Mouse (Mus musculus) intestine, embryonic 14.5 days (tissue): ENCODE measurements around the gene Olfr368. TPM values are rescaled to one million over a fixed set of nuclear protein-coding genes. Genes with fewer than 3 reads are reported as not detected.

Source experiments
- ATAC-seq: fragments of 200-750 bp; cut with Nextera tagmentation; replicated peaks from 2 replicates; pipeline ENCODE4 v1.8.0; 2017; ENCODE audit warnings: low read depth, moderate number of reproducible peaks, moderate TSS enrichment, moderate library complexity; ENCODE audit not compliant: low FRiP score, low TSS enrichment
- DNase-seq: peaks from one replicate; pipeline ENCODE4 v3.0.0-alpha.2; 2018; ENCODE audit warnings: low spot score
- H3K27ac ChIP-seq: fragments of 300-500 bp; sonication (generic); 2 replicates; pipeline ENCODE4 v1.5.1; 2014; ENCODE audit warnings: low read depth, mild to moderate bottlenecking, control low read depth
- H3K27me3 ChIP-seq: fragments of 300-500 bp; sonication (generic); replicated peaks from 2 replicates; pipeline ENCODE4 v1.6.1; 2014; ENCODE audit warnings: low read length, control low read depth; ENCODE audit not compliant: control insufficient read depth, insufficient read depth
- H3K36me3 ChIP-seq: fragments of 300-500 bp; sonication (generic); 2 replicates; pipeline ENCODE4 v1.6.1; 2014; ENCODE audit warnings: low read length, control low read depth; ENCODE audit not compliant: control insufficient read depth, insufficient read depth
- H3K4me1 ChIP-seq: fragments of 300-500 bp; sonication (generic); replicated peaks from 2 replicates; pipeline ENCODE4 v1.6.1; 2014; ENCODE audit warnings: low read length, control low read depth, mixed read lengths; ENCODE audit not compliant: control insufficient read depth, insufficient read depth
- H3K4me2 ChIP-seq: fragments of 300-500 bp; sonication (generic); 2 replicates; pipeline ENCODE4 v1.6.1; 2014; ENCODE audit warnings: low read length
- H3K4me3 ChIP-seq: fragments of 300-500 bp; sonication (generic); 2 replicates; pipeline ENCODE4 v1.5.1; 2014; ENCODE audit warnings: low read depth, low read length, control low read depth, mixed read lengths
- H3K9ac ChIP-seq: fragments of 300-500 bp; sonication (generic); 2 replicates; pipeline ENCODE4 v1.6.1; 2014; ENCODE audit warnings: mild to moderate bottlenecking, low read length
- H3K9me3 ChIP-seq: fragments of 300-500 bp; sonication (generic); 2 replicates; pipeline ENCODE4 v1.6.1; 2016; ENCODE audit warnings: low read length, control low read depth; ENCODE audit not compliant: control insufficient read depth
- WGBS: fragments of 180-500 bp; shearing (Covaris S2); extraction: QIAGEN DNeasy Blood & Tissue Kit; methylation state at CpG from one replicate; pipeline ENCODE4 v1.1.7; 2014; 5-methylcytosine and 5-hydroxymethylcytosine counted together
- polyA plus RNA-seq: library from polyadenylated mRNA; unstranded; fragments of >200 nt; fragmentation: Nextera tagmentation; extraction: Ambion mirVana; gene quantifications from 2 replicates; pipeline ENCODE4 v1.2.1, GENCODE M21; 2014

Gene Olfr368
- polyA plus RNA-seq: not detected in 2 replicates

GRCm38 (mm10) chr2:37326215-37326614 is at the start of gene Olfr368:
Gene Olfr368, plus strand, starts transcription at chr2:37326515.
- H3K9ac ChIP-seq: no peak within 1 kb of the TSS
- no peak within 1 kb of the TSS for H3K4me3 ChIP-seq
- 87% methylated on average over 1 of the region's 1 CpGs for WGBS
- no peaks in the 10 kb centered on the region for H3K27me3 ChIP-seq
- H3K4me1 ChIP-seq: no peaks in the 10 kb centered on the region
- ATAC-seq (no peak), DNase-seq (no peak)
- H3K27ac ChIP-seq: no peak within 1 kb of the TSS
- no peak within 1 kb of the TSS for H3K4me2 ChIP-seq
- H3K9me3 ChIP-seq: no peaks in the 10 kb centered on the region
- no peaks in the 10 kb centered on the region for H3K36me3 ChIP-seq

- H3K27me3 ChIP-seq: no peaks in the 10 kb centered on the region
- H3K9me3 ChIP-seq: no peaks in the 10 kb centered on the region
- no peak for ATAC-seq
- H3K4me1 ChIP-seq: no peaks in the 10 kb centered on the region
- H3K4me3 ChIP-seq: no peak overlapping the region
- 79% methylated on average over 2 of the region's 2 CpGs for WGBS
- no peaks in the 10 kb centered on the region for H3K36me3 ChIP-seq
- no peak overlapping the region for H3K9ac ChIP-seq
- H3K4me2 ChIP-seq: no peak overlapping the region
- H3K27ac ChIP-seq: no peak overlapping the region
- no peak for DNase-seq
Measured at GRCm38 (mm10) chr2:37333321-37333720, 7.0 kb downstream of the Olfr368 start.

- Histone ChIP-seq H3K4me1 (no peaks in the 10 kb centered on the region), H3K4me2 (no peak overlapping the region), H3K9ac (no peak overlapping the region), H3K9me3 (no peaks in the 10 kb centered on the region), H3K36me3 (no peaks in the 10 kb centered on the region), H3K27ac (no peak overlapping the region), H3K4me3 (no peak overlapping the region), H3K27me3 (no peaks in the 10 kb centered on the region)
- DNase-seq (peak; percentile 68), ATAC-seq (no peak)
- WGBS: 55% methylated on average over 10 of the region's 10 CpGs
Measured at GRCm38 (mm10) chr2:37338497-37339187, 12.3 kb downstream of the Olfr368 start.

- Histone ChIP-seq H3K9ac (no peak overlapping the region), H3K27ac (no peak overlapping the region), H3K9me3 (no peaks in the 10 kb centered on the region), H3K4me2 (no peak overlapping the region), H3K36me3 (peaks cover 70% of the 10 kb centered on the region), H3K4me3 (no peak overlapping the region), H3K4me1 (no peaks in the 10 kb centered on the region), H3K27me3 (no peaks in the 10 kb centered on the region)
- 85% methylated on average over 7 of the region's 7 CpGs for WGBS
- ATAC-seq: no peak
- DNase-seq: no peak
Measured at GRCm38 (mm10) chr2:37351671-37352070, 25.4 kb downstream of the Olfr368 start.

- Histone ChIP-seq H3K9ac (no peak overlapping the region), H3K4me3 (no peak overlapping the region), H3K4me2 (no peak overlapping the region), H3K36me3 (peaks cover 64% of the 10 kb centered on the region), H3K27me3 (no peaks in the 10 kb centered on the region), H3K27ac (no peak overlapping the region), H3K9me3 (no peaks in the 10 kb centered on the region), H3K4me1 (peaks cover 10% of the 10 kb centered on the region)
- 97% methylated on average over 5 of the region's 5 CpGs for WGBS
- DNase-seq (no peak), ATAC-seq (no peak)
Measured at GRCm38 (mm10) chr2:37355571-37355970, 29.3 kb downstream of the Olfr368 start.

- Histone ChIP-seq H3K36me3 (peaks cover 33% of the 10 kb centered on the region), H3K9me3 (no peaks in the 10 kb centered on the region), H3K27ac (peak within 1 kb of the TSS; percentile 94), H3K4me3 (peak within 1 kb of the TSS; percentile 56), H3K27me3 (no peaks in the 10 kb centered on the region), H3K4me2 (peak within 1 kb of the TSS; percentile 55), H3K4me1 (peaks cover 10% of the 10 kb centered on the region), H3K9ac (peak within 1 kb of the TSS; percentile 72)
- DNase-seq (peak; percentile 94), ATAC-seq (peak; percentile 99)
- WGBS: under 1% methylated on average over 36 of the region's 42 CpGs
Measured at GRCm38 (mm10) chr2:37358633-37359540, 32.6 kb downstream of the Olfr368 start, which contains the start of gene Pdcl. Gene Pdcl, minus strand, starts transcription at chr2:37359332.

- H3K36me3 ChIP-seq: peaks cover 23% of the 10 kb centered on the region
- H3K27me3 ChIP-seq: no peaks in the 10 kb centered on the region
- WGBS: 93% methylated on average over 2 of the region's 2 CpGs
- H3K9me3 ChIP-seq: no peaks in the 10 kb centered on the region
- H3K4me2 ChIP-seq: peak overlapping the region; percentile 55
- H3K27ac ChIP-seq: no peak overlapping the region
- no peak for DNase-seq
- peak overlapping the region; percentile 56; the same call in 1 of the 2 replicates for H3K4me3 ChIP-seq
- H3K9ac ChIP-seq: no peak overlapping the region
- peaks cover 10% of the 10 kb centered on the region for H3K4me1 ChIP-seq
- ATAC-seq: no peak
Measured at GRCm38 (mm10) chr2:37359908-37360307, 33.6 kb downstream of the Olfr368 start.

- H3K27ac ChIP-seq: no peak overlapping the region
- ATAC-seq: no peak
- no peak overlapping the region for H3K4me2 ChIP-seq
- H3K27me3 ChIP-seq: no peaks in the 10 kb centered on the region
- H3K9ac ChIP-seq: no peak overlapping the region
- peaks cover 32% of the 10 kb centered on the region for H3K36me3 ChIP-seq
- H3K4me3 ChIP-seq: no peak overlapping the region
- no peak for DNase-seq
- no peaks in the 10 kb centered on the region for H3K4me1 ChIP-seq
- H3K9me3 ChIP-seq: no peaks in the 10 kb centered on the region
- WGBS: 92% methylated on average over 2 of the region's 2 CpGs
Measured at GRCm38 (mm10) chr2:37370651-37371050, 44.3 kb downstream of the Olfr368 start.
